Mouse (Mus musculus) cerebral cortex, adult 2 months (tissue): Measurements from ENCODE around the gene Gm20388.

Experiments used
- WGBS: fragments of 180-500 bp; shearing (Covaris S2); methylation state at CpG from one replicate; pipeline ENCODE4 v1.1.7; 2018; 5-methylcytosine and 5-hydroxymethylcytosine counted together

The Gm20388 gene

GRCm38 (mm10) chr8:123859648-123860259 lies 3949.1 kb downstream of the Gm20388 start, which contains the start of gene Ccsap:
Ccsap (minus strand) TSS chr8:123860209.
- WGBS: 1% methylated on average over 48 of the region's 48 CpGs

- 72% methylated on average over 4 of the region's 4 CpGs for WGBS
Measured at GRCm38 (mm10) chr8:123860386-123860785, 3949.7 kb downstream of the Gm20388 start.

- WGBS: 90% methylated on average over 7 of the region's 7 CpGs
Measured at GRCm38 (mm10) chr8:123865786-123866185, 3955.1 kb downstream of the Gm20388 start.

GRCm38 (mm10) chr8:123866971-123867370 lies 3956.3 kb downstream of the Gm20388 start:
- WGBS: 13% methylated on average over 5 of the region's 5 CpGs

GRCm38 (mm10) chr8:123872048-123872447 lies 3961.4 kb downstream of the Gm20388 start:
- WGBS: 62% methylated on average over 9 of the region's 9 CpGs

GRCm38 (mm10) chr8:123873364-123873763 lies 3962.7 kb downstream of the Gm20388 start:
- 77% methylated on average over 6 of the region's 6 CpGs for WGBS

- 42% methylated on average over 11 of the region's 11 CpGs for WGBS
Measured at GRCm38 (mm10) chr8:123874324-123874723, 3963.7 kb downstream of the Gm20388 start.

GRCm38 (mm10) chr8:123877865-123878264 lies 3967.2 kb downstream of the Gm20388 start:
- WGBS: 31% methylated on average over 2 of the region's 2 CpGs

GRCm38 (mm10) chr8:123880271-123880670 lies 3969.6 kb downstream of the Gm20388 start:
- 29% methylated on average over 10 of the region's 10 CpGs for WGBS

GRCm38 (mm10) chr8:123880821-123881350 lies 3970.2 kb downstream of the Gm20388 start:
- WGBS: 33% methylated on average over 4 of the region's 4 CpGs

- 71% methylated on average over 2 of the region's 2 CpGs for WGBS
Measured at GRCm38 (mm10) chr8:123882412-123882811, 3971.8 kb downstream of the Gm20388 start.

GRCm38 (mm10) chr8:123883094-123883493 lies 3972.5 kb downstream of the Gm20388 start:
- 51% methylated on average over 4 of the region's 4 CpGs for WGBS

- 5% methylated on average over 14 of the region's 14 CpGs for WGBS
Measured at GRCm38 (mm10) chr8:123884721-123885565, 3974.3 kb downstream of the Gm20388 start.

- WGBS: 43% methylated on average over 4 of the region's 4 CpGs
Measured at GRCm38 (mm10) chr8:123887163-123887562, 3976.5 kb downstream of the Gm20388 start.

GRCm38 (mm10) chr8:123887956-123888355 lies 3977.3 kb downstream of the Gm20388 start:
- 82% methylated on average over 2 of the region's 2 CpGs for WGBS

- 73% methylated on average over 4 of the region's 4 CpGs for WGBS
Measured at GRCm38 (mm10) chr8:123889797-123890196, 3979.2 kb downstream of the Gm20388 start.

- 4% methylated on average over 11 of the region's 11 CpGs for WGBS
Measured at GRCm38 (mm10) chr8:123891271-123891670, 3980.6 kb downstream of the Gm20388 start.

- WGBS: 2% methylated on average over 49 of the region's 49 CpGs
Measured at GRCm38 (mm10) chr8:123891883-123892585, 3981.4 kb downstream of the Gm20388 start.

GRCm38 (mm10) chr8:123892586-123893155 lies 3982.0 kb downstream of the Gm20388 start:
- WGBS: 13% methylated on average over 30 of the region's 30 CpGs

GRCm38 (mm10) chr8:123893413-123893812 lies 3982.8 kb downstream of the Gm20388 start:
- 85% methylated on average over 11 of the region's 11 CpGs for WGBS

GRCm38 (mm10) chr8:123894502-123895097 lies 3984.0 kb downstream of the Gm20388 start, which contains the start of gene Acta1:
Acta1 (minus strand) TSS chr8:123894751.
- WGBS: 50% methylated on average over 15 of the region's 15 CpGs
